Mouse (Mus musculus): Measurements from ENCODE around the gene Rps11. TPM values are rescaled to one million over a fixed set of nuclear protein-coding genes. Genes with fewer than 3 reads are reported as not detected.
"Not testable (repeated sequence)": the region's sequence is repeated elsewhere in the genome, so short reads cannot be mapped to it uniquely, and the experiment has no call there.

Rps11 gene
- polyA plus RNA-seq, 1 experiment from 2014 or later = 1,608 TPM

DNA sequence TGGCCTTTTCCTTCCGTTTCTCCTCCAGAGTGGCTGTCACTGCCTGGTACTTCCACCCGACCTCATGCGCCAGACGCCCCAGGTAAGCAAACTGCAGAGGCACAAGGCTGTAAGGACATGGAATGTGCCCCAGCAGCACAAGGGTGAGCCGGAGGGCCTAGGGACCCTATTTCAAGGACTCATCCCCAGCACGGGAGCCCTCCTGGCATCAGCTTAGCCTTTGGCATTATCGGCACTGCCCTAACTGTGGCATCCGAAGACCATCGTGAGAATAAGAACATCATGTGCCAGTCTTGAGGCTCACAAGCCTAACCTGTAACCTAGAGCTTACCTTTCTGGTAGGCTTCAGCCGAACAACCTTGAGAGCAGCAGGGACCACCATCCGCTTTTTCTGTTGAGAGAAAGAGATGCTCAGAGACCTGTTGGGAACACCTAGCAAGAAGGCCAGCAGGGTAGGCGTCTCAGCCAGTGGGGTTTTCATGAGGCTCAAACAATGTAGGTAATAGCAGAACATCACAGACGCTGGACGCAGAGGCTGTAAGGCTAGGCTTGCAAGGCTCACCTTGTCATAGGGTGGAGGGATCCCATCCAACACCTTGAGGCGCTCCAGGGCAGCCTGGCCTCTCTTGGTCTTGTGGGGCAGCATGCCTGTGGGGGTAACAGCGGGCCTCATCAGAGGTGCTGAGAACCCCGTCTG lies 2.1 kb upstream of the Rps11 start:
- Histone ChIP-seq H3K36me3 (ENCODE audit: control insufficient read depth, insufficient read depth, low read length) (peaks cover 51% of the 10 kb centered on the region), H3K9ac (ENCODE audit: low read depth, low read length) (peak overlapping the region; percentile 99), H3K9me3 (ENCODE audit: control insufficient read depth, low read length) (no peaks in the 10 kb centered on the region), H3K27ac (replicated peaks; ENCODE audit: low read depth, low read length) (peak overlapping the region; percentile 92), H3K4me3 (ENCODE audit: low read depth, low read length) (peak overlapping the region; percentile 70), H3K4me2 (ENCODE audit: low read depth, low read length) (peak overlapping the region; percentile 95), H3K27me3 (replicated peaks; ENCODE audit: control insufficient read depth, insufficient read depth, low read length) (no peaks in the 10 kb centered on the region), H3K4me1 (ENCODE audit: control insufficient read depth, insufficient read depth, low read length) (peaks cover 26% of the 10 kb centered on the region)
- 77% methylated on average over 17 of the region's 17 CpGs for whole genome bisulfite sequencing
- DNase-seq (ENCODE audit: low spot score) = no peak
- ATAC-seq (ENCODE audit: low read depth) = no peak

DNA sequence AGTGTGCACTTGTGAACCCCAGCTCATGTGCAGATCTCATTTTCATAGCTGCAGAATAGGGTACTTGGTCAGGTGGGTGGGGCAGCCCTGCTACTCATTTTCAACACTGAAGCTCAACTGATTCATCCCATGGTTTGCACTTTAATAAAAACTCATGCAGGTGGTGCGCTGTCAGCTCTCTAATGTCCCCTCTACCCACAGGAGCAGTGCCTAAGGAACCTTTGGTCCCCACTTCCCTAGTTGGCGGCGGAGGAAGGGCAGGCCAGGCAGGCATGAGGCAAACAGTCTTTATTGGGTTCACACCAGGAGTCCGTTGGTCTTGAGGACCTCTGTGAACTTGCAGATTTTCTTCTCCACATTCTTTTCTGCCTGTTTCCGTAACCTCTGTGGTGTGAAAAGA lies 1.4 kb upstream of the Rps11 start:
- Histone ChIP-seq H3K36me3 (ENCODE audit: control insufficient read depth, insufficient read depth, low read length) (peaks cover 57% of the 10 kb centered on the region), H3K27ac (replicated peaks; ENCODE audit: low read depth, low read length) (0 out of 2 replicates have a peak overlapping the region, but pooled peaks have one; percentile 92), H3K9ac (ENCODE audit: low read depth, low read length) (peak overlapping the region; percentile 99; the same call in 1 of the 2 replicates), H3K4me3 (ENCODE audit: low read depth, low read length) (0 out of 2 replicates have a peak overlapping the region, but pooled peaks have one; percentile 0), H3K4me2 (ENCODE audit: low read depth, low read length) (peak overlapping the region; percentile 52; the same call in 1 of the 2 replicates), H3K4me1 (ENCODE audit: control insufficient read depth, insufficient read depth, low read length) (peaks cover 26% of the 10 kb centered on the region)
- not testable (repeated sequence) for H3K9me3 ChIP-seq (ENCODE audit: control insufficient read depth, low read length); H3K27me3 ChIP-seq (replicated peaks; ENCODE audit: control insufficient read depth, insufficient read depth, low read length); DNase-seq (ENCODE audit: low spot score); ATAC-seq (ENCODE audit: low read depth)
- 70% methylated on average over 5 of the region's 5 CpGs for WGBS

- 18% methylated on average over 7 of the region's 7 CpGs for WGBS
- DNase-seq (ENCODE audit: low spot score) (peak; percentile 61), ATAC-seq (ENCODE audit: low read depth) (no peak)
- Histone ChIP-seq H3K9me3 (ENCODE audit: control insufficient read depth, low read length) (no peaks in the 10 kb centered on the region), H3K36me3 (ENCODE audit: control insufficient read depth, insufficient read depth, low read length) (peaks cover 62% of the 10 kb centered on the region), H3K4me1 (ENCODE audit: control insufficient read depth, insufficient read depth, low read length) (peaks cover 26% of the 10 kb centered on the region), H3K9ac (ENCODE audit: low read depth, low read length) (no peak overlapping the region), H3K4me2 (ENCODE audit: low read depth, low read length) (peak overlapping the region; percentile 52), H3K27me3 (replicated peaks; ENCODE audit: control insufficient read depth, insufficient read depth, low read length) (no peaks in the 10 kb centered on the region), H3K27ac (replicated peaks; ENCODE audit: low read depth, low read length) (peak overlapping the region; percentile 87), H3K4me3 (ENCODE audit: low read depth, low read length) (0 out of 2 replicates have a peak overlapping the region, but pooled peaks have one; percentile 0)
Measured at GRCm38 (mm10) chr7:45125144-45125600, 933 bp upstream of the Rps11 start.

GRCm38 (mm10) chr7:45123186-45123570 lies 1.1 kb downstream of the Rps11 start:
- WGBS = 12% methylated on average over 12 of the region's 12 CpGs
- Histone ChIP-seq H3K36me3 (ENCODE audit: control insufficient read depth, insufficient read depth, low read length) (peaks cover 78% of the 10 kb centered on the region), H3K4me3 (ENCODE audit: low read depth, low read length) (peak overlapping the region; percentile 97), H3K9me3 (ENCODE audit: control insufficient read depth, low read length) (no peaks in the 10 kb centered on the region), H3K4me1 (ENCODE audit: control insufficient read depth, insufficient read depth, low read length) (peaks cover 21% of the 10 kb centered on the region), H3K9ac (ENCODE audit: low read depth, low read length) (peak overlapping the region; percentile 99), H3K4me2 (ENCODE audit: low read depth, low read length) (peak overlapping the region; percentile 70), H3K27ac (replicated peaks; ENCODE audit: low read depth, low read length) (peak overlapping the region; percentile 92), H3K27me3 (replicated peaks; ENCODE audit: control insufficient read depth, insufficient read depth, low read length) (no peaks in the 10 kb centered on the region)
- ATAC-seq (ENCODE audit: low read depth) (no peak), DNase-seq (ENCODE audit: low spot score) (no peak)

- Histone ChIP-seq H3K27ac (replicated peaks; ENCODE audit: low read depth, low read length) (no peak overlapping the region), H3K9ac (ENCODE audit: low read depth, low read length) (peak overlapping the region; percentile 99), H3K4me2 (ENCODE audit: low read depth, low read length) (peak overlapping the region; percentile 70), H3K9me3 (ENCODE audit: control insufficient read depth, low read length) (no peaks in the 10 kb centered on the region), H3K4me3 (ENCODE audit: low read depth, low read length) (peak overlapping the region; percentile 97), H3K4me1 (ENCODE audit: control insufficient read depth, insufficient read depth, low read length) (peaks cover 21% of the 10 kb centered on the region), H3K27me3 (replicated peaks; ENCODE audit: control insufficient read depth, insufficient read depth, low read length) (no peaks in the 10 kb centered on the region), H3K36me3 (ENCODE audit: control insufficient read depth, insufficient read depth, low read length) (peaks cover 78% of the 10 kb centered on the region)
- DNase-seq (ENCODE audit: low spot score) (no peak), ATAC-seq (ENCODE audit: low read depth) (no peak)
- 79% methylated on average over 15 of the region's 15 CpGs for WGBS
Measured at GRCm38 (mm10) chr7:45122561-45123185, 1.6 kb downstream of the Rps11 start.

GRCm38 (mm10) chr7:45121966-45122365 lies 2.3 kb downstream of the Rps11 start:
- Histone ChIP-seq H3K9me3 (ENCODE audit: control insufficient read depth, low read length) (no peaks in the 10 kb centered on the region), H3K36me3 (ENCODE audit: control insufficient read depth, insufficient read depth, low read length) (peaks cover 71% of the 10 kb centered on the region), H3K4me1 (ENCODE audit: control insufficient read depth, insufficient read depth, low read length) (peaks cover 17% of the 10 kb centered on the region), H3K27ac (replicated peaks; ENCODE audit: low read depth, low read length) (no peak overlapping the region), H3K9ac (ENCODE audit: low read depth, low read length) (0 out of 2 replicates have a peak overlapping the region, but pooled peaks have one; percentile 11), H3K27me3 (replicated peaks; ENCODE audit: control insufficient read depth, insufficient read depth, low read length) (no peaks in the 10 kb centered on the region), H3K4me3 (ENCODE audit: low read depth, low read length) (no peak overlapping the region), H3K4me2 (ENCODE audit: low read depth, low read length) (no peak overlapping the region)
- no peak for DNase-seq (ENCODE audit: low spot score)
- ATAC-seq (ENCODE audit: low read depth) = no peak

GRCm38 (mm10) chr7:45121404-45121803 lies 2.8 kb downstream of the Rps11 start:
- Histone ChIP-seq H3K27ac (replicated peaks; ENCODE audit: low read depth, low read length) (no peak overlapping the region), H3K27me3 (replicated peaks; ENCODE audit: control insufficient read depth, insufficient read depth, low read length) (no peaks in the 10 kb centered on the region), H3K9me3 (ENCODE audit: control insufficient read depth, low read length) (no peaks in the 10 kb centered on the region), H3K36me3 (ENCODE audit: control insufficient read depth, insufficient read depth, low read length) (peaks cover 65% of the 10 kb centered on the region), H3K4me3 (ENCODE audit: low read depth, low read length) (no peak overlapping the region), H3K4me1 (ENCODE audit: control insufficient read depth, insufficient read depth, low read length) (peaks cover 11% of the 10 kb centered on the region), H3K9ac (ENCODE audit: low read depth, low read length) (0 out of 2 replicates have a peak overlapping the region, but pooled peaks have one; percentile 11), H3K4me2 (ENCODE audit: low read depth, low read length) (no peak overlapping the region)
- DNase-seq (ENCODE audit: low spot score) (no peak), ATAC-seq (ENCODE audit: low read depth) (no peak)
- WGBS = 52% methylated on average over 8 of the region's 8 CpGs

- H3K36me3 ChIP-seq (ENCODE audit: control insufficient read depth, insufficient read depth, low read length) = peaks cover 51% of the 10 kb centered on the region
- H3K4me2 ChIP-seq (ENCODE audit: low read depth, low read length) = no peak overlapping the region
- WGBS = 79% methylated on average over 5 of the region's 5 CpGs
- no peak overlapping the region for H3K9ac ChIP-seq (ENCODE audit: low read depth, low read length)
- H3K4me3 ChIP-seq (ENCODE audit: low read depth, low read length) = no peak overlapping the region
- DNase-seq (ENCODE audit: low spot score) (no peak), ATAC-seq (ENCODE audit: low read depth) (no peak)
- no peak overlapping the region for H3K27ac ChIP-seq (replicated peaks; ENCODE audit: low read depth, low read length)
- no peaks in the 10 kb centered on the region for H3K27me3 ChIP-seq (replicated peaks; ENCODE audit: control insufficient read depth, insufficient read depth, low read length)
- no peaks in the 10 kb centered on the region for H3K9me3 ChIP-seq (ENCODE audit: control insufficient read depth, low read length)
- peaks cover 11% of the 10 kb centered on the region for H3K4me1 ChIP-seq (ENCODE audit: control insufficient read depth, insufficient read depth, low read length)
Measured at GRCm38 (mm10) chr7:45119780-45120709, 4.2 kb downstream of the Rps11 start.
